Mouse (Mus musculus) G1E-ER4 (cell line): ENCODE results near the gene Vmn2r51. TPM values are rescaled to one million over a fixed set of nuclear protein-coding genes. Genes with fewer than 3 reads are reported as not detected.
"Not testable (repeated sequence)": the region's sequence is repeated elsewhere in the genome, so short reads cannot be mapped to it uniquely, and the experiment has no call there.

Source experiments
- GATA1 ChIP-seq: IDR thresholded peaks from one replicate; pipeline ENCODE4 v1.8.0; 2012; ENCODE audit warnings: low read length, inconsistent platforms
- polyA plus RNA-seq: library from polyadenylated mRNA; stranded (reverse); fragments of >175 nt; gene quantifications from 2 replicates; pipeline ENCODE4 v1.2.3, GENCODE M21; 2012

Gene Vmn2r51
- polyA plus RNA-seq: not detected in 2 replicates

DNA sequence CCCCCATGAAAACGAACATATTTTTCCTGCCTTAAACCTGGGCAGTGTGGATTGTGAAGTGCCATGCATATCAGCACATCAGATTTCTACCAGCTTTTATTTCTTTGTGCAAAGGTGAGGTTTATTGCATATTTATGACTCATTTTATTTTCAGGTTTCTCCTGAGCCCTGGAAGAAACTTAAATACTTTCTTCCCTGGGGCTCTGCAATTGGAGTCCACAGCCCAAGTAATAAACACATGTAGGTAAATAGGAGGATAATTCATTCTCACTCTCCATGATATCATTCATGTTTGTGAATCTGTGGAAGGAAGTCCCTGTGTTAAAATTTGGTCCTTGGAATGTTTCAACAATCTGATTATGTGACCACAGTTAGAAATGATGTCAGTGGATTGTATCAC is at the start of gene Vmn2r51:
TSS of gene Vmn2r51 (minus strand) at position 101 of the 400 bp plus-strand sequence.
- not testable (repeated sequence) for TF ChIP-seq GATA1

DNA sequence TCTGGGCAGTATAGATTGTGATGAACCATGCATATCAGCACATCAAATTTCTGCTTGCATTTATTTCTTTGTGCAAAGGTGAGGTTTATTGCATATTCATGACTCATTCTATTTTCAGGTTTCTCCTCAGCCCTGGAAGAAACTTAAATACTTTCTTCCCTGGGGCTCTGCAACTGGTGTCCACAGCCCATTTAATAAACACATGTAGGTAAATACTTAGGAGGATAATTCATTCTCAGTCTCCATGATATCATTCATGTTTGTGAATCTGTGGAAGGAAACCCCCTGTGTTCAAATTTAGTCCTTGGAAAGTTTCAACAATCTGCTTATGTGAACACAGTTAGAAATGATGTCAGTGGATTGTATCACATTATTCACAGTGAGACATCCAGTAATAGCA is 52.3 kb downstream of the Vmn2r51 start, which contains the start of gene Vmn2r50:
TSS of gene Vmn2r50 (minus strand) at position 101 of the 400 bp plus-strand sequence.
- not testable (repeated sequence) for TF ChIP-seq GATA1

Other genes starting within 250 kb of the Vmn2r51 start
- not detected in 2 replicates for gene Vmn2r48, start 152.2 kb downstream of the Vmn2r51 start, polyA plus RNA-seq
- not detected in 2 replicates for gene Vmn2r49, start 113.5 kb downstream of the Vmn2r51 start, polyA plus RNA-seq
- not detected in 2 replicates for gene Vmn2r50, start 52.4 kb downstream of the Vmn2r51 start, polyA plus RNA-seq
- gene Vmn2r52, start 70.8 kb upstream of the Vmn2r51 start, polyA plus RNA-seq: not detected in 2 replicates
- gene Vmn1r66, start 172.3 kb upstream of the Vmn2r51 start, polyA plus RNA-seq: not detected in 2 replicates